Mouse (Mus musculus) left cerebral cortex, postnatal 25 days (tissue): ENCODE measurements around the gene Rp9. TPM values are rescaled to one million over a fixed set of nuclear protein-coding genes. Genes with fewer than 3 reads are reported as not detected.
"Not testable (repeated sequence)": the region's sequence is repeated elsewhere in the genome, so short reads cannot be mapped to it uniquely, and the experiment has no call there.

Experiments used
- DNase-seq, 2 experiments: peaks; one replicate each; pipeline ENCODE4 v3.0.0; 2022; ENCODE audit warnings: low spot score in 2 of 2, mixed read lengths in 1 of 2
- intact Hi-C: fragments of 180-260 bp; cut with DNase I; formaldehyde crosslinking; loops from one replicate; pipeline ENCODE4 v1.15.1; 2025
- total RNA-seq, 2 experiments: library from RNA; stranded (reverse); gene quantifications; 2 replicates each; pipeline ENCODE4 v1.2.3; 2021

The Rp9 gene
- total RNA-seq, 2 experiments from 2014 or later, result 40.0 to 40.1 TPM

DNA sequence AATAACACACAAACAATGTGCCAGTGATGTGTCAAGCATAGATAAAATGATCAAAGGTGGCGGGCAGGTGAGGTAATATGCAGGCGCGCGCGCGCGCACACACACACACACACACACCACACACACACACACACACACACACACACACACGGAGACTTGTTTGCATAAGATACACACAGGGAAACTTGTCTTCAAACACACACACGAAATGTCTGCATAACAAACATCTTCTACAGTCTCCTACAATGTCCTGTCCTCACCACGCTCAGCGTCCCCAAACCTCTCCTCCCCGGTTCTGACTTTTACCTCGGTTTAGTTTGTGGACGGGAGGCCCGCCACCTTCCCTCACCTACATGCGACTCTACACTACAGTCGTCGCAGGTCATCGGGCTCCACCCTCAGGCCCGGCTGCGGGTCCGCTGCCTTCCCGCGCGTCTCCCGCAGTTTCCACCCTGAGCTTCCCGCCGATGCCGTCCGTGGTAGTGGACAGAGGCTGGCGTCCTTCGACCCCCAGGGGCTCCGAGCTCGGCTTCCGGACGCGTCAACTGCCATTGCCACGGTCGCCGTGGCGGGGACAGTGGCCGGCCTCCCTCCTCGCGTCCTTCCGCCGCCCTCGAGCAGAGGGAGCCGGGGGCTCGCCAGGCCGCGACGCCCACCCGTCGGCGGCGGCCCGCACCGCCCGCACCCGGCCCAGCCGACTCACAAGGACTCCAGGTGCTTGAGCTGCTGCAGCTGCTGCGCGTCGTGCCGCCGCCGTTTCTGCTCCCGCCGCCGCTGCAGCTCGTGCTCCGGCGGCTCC, 2.0 kb downstream of the Rp9 start:
- peak; percentile 39 to 48 for DNase-seq
- intact Hi-C loops, result no loop called here

DNA sequence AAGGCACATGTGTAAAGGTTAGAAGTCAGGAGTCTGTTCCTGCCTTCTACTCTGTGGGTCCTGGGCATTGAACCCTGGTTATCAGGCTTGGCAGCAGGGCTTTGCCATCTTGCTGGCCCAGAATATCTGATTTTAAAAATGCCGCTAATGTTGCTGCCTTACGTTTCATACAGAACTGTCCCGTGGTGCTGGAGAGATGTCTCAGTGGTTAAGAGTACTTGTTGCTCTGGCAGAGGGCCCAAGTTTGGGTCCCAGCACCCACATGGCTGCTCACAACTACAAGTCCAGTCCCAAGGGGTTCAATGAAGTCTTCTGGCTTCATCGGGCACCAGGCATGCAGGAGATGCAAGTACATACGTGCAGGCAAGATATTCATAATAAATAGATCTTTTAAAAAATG, 3.3 kb downstream of the Rp9 start:
- DNase-seq, result no peak
- intact Hi-C loops, result no loop called here

DNA sequence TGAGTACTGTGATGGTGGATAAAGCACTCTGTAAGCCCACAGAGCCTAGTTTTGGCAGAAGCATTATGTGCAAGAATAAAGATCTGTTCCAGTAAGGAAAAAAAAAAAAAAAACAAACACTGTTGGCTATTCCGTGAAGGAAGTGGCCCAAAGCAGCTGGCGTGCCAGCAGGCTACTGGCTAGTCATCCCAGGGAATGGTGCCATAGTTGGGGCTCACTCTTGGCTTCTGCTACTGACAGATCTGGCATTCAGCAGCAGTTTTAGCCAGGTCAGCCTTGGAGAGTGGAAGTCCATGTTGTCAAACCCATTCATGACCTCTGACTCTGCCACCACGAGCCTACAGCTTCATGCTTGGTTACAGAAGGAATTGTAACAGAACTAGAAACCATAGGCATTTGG, 7.6 kb downstream of the Rp9 start:
- DNase-seq, result peak in 1 of 2 experiments; percentile 35
- intact Hi-C loops, result no loop called here

DNA sequence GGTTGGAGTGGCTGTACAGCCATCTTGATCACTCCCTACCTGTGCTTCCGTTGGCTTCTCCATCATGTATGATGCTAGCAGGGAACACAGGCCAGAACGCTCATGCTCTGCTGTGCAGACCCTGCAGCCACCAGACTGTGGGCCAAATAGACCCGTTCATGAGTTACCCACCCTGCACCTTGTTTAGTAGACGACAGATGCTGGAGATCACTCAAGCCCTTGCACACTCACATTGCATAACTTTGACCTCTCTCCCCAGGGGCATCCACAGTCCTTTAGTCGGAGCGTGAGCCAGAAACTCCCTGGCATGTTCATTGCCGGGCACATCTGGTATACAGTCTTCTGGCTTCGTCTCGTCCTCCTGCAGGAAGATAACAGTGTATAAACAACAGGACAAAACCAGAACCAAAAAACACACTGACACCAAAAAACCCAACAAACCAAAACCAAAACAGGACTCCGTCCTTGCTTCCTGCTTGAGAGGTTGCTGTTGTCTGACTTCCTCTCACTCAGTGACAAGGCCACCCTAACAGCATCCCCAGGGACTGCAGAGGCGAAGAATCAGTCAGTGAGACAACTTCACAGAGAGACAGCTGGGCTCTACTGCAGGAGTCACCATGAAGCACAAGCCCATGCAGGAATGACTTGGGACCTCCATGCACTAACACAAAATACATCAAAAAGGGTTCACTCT, 12.3 kb downstream of the Rp9 start:
- intact Hi-C loops, result no loop called here
- DNase-seq, result no peak

DNA sequence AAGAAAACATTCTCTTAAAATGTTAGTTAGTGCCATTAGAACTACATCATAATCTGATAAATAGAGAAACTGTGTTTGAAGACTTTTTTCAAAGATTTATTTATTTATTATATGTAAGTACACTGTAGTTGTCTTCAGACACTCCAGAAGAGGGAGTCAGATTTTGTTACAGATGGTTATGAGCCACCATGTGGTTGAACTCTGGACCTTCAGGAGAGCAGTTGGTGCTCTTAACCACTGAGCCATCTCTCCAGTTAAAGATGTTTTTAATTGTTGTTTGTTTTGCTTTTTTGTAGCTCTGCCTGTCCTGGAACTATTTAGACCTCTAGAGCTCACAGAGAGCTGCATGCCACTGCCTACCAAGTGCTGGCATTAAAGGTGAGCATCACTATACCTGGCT, 14.5 kb downstream of the Rp9 start:
- intact Hi-C loops, result no loop called here
- no peak for DNase-seq

DNA sequence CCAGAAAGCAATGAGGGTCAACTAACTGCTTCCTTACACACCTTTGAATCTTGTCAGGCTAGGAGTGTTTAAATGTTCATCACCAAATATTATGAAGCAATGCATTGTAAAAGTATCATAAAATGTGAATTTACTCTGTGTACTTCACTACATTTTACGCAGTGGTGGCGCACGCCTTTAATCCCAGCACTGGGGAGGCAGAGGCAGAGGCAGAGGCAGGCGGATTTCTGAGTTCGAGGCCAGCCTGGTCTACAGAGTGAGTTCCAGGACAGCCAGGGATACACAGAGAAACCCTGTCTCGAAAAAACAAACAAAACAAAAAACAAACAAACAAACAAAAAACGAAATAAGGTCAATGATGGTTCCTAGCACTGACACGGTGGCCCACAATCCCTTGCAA, 15.6 kb downstream of the Rp9 start, which contains the start of gene Gm17545:
Gene Gm17545 (plus strand): TSS at position 301 of the 400 bp plus-strand sequence.
- DNase-seq, intact Hi-C loops: not testable (repeated sequence)

DNA sequence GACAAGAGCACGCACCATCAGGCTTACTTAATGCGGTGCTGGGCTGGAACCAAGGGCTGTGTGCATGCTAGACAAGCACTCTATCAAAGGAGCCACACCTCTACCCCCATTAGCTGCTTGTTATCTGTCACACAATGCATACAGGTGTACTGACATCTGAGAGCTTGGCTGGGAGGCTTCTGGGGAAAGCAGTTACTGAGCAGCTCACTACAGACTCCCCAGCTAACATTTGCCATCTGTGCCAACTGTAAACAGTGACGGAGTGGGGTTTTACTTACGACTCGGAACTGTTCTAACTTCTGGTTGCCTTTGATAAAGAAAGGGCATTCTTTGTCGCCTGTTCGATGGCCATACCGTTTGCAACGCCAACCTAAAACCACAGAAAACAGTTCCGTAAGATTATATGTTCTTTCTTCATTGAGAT, 16.0 kb downstream of the Rp9 start:
- DNase-seq, result no peak
- intact Hi-C loops, result no loop called here

DNA sequence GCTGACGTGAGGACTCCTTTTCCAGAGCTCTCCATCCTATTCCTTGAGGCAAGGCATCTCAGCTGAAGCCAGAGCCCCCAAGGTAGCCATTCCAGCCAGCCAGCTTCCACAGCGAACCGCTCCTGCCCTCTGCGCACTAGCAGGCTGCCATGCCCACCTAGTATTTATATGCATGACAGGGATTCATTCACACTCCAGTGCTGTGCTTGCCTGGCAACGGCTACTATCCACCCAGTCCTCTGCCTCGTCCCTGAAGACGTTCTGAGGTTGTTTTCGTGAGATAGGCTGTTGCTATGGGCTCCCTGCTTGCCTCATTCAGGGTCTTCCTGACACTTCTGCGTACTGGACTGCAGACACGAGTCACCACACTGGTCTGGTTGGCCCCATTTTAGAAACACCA, 16.8 kb downstream of the Rp9 start:
- intact Hi-C loops, result no loop called here
- peak in 1 of 2 experiments; percentile 25 for DNase-seq

DNA sequence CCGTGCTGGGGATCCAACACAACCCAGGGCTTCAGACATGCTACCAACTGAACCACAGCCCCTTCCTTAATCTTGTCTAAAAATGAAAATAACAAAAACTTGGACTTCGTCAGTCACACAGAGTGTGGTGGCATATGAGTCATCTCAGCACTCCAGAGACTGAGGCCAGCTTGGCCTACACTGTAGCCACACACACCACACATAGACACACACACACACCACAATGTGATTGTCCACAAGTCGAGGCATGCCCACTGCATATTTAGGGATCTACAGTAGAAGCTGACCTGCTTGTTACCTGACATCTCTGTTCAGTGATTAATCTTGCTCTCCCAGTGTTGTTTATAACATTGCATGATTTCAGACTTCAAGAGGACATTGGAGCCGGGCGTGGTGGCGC, 20.3 kb downstream of the Rp9 start:
- intact Hi-C loops, result no loop called here
- peak in 1 of 2 experiments; percentile 47 for DNase-seq

DNA sequence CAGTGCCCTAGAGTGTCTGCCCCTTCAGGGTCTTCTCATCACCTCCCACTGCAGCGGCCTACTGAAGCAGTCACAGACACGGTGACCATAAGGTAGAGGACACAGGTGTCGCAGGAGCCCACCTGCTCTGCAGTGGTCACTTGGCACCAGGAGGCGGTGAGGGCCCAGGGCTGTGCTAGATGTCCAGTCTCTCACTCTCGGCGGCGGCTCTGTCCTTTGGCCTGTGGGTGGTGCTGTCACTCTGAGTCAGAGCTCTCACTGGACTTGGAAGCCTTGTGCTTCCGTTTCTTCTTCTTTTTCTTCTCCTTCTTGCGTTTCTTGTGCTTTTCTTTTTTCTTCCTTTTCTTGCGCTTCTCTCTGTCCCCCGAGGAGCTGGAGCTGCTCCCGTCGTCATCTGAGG, 21.1 kb downstream of the Rp9 start:
- intact Hi-C loops, result no loop called here

DNA sequence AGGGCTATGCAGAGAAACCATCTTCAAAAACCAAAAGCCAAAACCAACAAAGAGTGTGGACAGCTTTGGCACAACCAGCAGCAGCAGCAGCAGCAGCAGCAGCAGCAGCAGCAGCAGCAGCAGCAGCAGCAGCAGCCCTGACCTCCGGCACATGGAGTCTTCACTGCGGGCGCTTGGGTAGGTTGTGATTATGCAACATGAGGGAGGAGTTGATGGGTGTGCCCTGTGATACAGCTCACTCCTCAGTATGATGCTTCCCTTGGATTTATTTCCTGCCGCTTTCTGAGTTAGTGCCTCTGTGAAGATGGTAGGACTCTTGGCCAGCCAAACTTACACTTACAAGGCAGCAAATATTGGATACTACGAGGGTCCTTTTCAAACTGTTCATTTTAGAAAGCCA, 22.3 kb downstream of the Rp9 start:
- intact Hi-C loops, result no loop called here
- no peak for DNase-seq

More for the DNA sequence above, 21.1 kb downstream of the Rp9 start:
- DNase-seq, result no peak

DNA sequence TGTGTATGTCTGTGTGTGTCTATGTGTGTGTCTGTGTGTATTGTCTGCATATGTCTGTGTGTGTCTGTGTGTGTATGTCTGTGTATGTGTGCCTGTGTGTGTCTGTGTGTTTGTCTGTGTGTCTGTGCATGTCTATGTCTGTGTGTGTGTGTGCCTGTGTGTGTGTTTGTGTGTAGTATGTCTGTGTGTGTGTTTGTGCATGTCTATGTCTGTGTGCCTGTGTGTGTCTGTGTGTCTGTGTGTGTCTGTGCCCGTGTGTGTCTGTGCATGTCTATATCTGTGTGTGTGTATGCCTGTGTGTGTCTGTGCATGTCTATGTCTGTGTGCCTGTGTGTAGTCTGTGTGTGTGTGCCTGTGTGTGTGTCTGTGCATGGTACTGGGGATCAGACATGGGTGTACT, 24.4 kb downstream of the Rp9 start:
- DNase-seq, result no peak

DNA sequence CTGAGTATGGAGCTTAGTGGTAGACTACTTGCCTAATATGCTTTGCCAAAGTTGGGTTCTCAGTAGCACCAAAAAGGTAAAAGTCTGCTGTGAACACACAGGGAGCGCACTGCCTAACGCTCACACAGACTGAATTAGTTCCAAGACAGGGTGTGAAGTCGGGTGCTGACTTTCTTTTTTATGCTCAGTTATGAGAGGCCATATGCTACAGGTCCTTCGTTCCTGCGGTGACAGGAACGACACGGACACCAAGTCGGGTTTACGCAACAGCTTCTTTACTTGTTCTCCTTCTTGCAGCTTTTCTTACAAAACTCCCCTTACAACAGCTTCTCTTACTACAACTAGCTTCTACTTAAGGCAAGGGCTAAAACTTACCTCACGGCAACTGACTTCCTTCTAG, 26.4 kb downstream of the Rp9 start:
- no peak for DNase-seq
- intact Hi-C loops, result no loop called here

More for the DNA sequence above, 24.4 kb downstream of the Rp9 start:
- intact Hi-C loops, result no loop called here

DNA sequence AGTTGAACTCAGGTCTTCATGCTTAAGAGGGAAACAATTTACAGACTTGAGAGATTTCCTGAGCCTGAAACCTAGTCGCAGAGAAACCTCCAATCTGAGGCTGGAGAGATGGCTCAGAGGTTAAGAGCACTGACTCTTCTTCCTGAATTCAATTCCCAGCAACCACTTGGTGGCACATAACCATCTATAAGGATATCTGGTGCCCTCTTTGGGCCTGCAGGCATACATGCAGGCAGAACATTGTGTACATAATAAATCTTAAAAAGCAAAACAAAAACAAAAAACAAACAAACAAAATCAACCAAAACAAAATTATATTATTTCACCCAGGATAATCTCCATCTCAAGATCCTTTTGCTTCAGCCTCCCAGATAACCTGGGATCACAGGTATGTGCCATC, 30.7 kb downstream of the Rp9 start:
- intact Hi-C loops, result no loop called here
- no peak for DNase-seq

DNA sequence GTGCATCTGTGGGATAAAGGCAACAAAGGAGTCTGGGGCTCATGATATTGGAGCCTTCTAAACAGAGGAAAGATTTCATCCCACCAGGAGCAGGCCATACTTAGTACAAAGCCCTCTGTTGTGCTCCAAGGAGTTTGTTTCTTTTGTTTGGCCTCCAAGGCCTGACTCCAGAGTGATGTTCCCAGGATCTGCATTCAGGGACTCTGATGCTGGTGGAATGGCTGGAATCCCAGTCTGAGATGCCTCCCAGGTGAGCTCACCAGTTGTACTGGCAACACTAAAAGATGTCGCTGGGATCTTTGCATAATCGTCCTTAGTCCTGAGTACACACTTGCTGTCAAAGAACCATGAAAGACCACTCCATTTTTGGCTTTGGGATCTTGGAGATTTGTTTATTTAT, 35.4 kb downstream of the Rp9 start:
- DNase-seq, result no peak
- intact Hi-C loops, result no loop called here

DNA sequence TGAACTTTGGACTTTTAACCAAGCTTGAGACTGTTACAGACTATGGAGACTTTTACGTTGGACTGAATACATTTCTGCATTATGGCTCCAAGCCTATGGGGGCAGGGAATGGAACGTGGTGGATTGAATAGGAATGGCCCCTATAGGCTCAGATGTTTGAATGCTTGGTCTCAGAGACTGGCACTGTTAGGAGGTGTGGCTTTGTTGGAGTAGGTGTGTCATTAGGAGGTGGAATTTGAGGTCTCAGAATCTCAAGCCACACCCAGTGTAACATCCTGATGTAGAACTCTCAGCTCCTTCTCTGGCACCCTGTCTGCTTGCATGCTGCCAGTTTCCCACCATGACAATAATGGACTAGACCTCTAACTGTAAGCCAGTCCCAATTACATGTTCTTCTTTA, 36.3 kb downstream of the Rp9 start:
- intact Hi-C loops, result no loop called here
- no peak for DNase-seq

DNA sequence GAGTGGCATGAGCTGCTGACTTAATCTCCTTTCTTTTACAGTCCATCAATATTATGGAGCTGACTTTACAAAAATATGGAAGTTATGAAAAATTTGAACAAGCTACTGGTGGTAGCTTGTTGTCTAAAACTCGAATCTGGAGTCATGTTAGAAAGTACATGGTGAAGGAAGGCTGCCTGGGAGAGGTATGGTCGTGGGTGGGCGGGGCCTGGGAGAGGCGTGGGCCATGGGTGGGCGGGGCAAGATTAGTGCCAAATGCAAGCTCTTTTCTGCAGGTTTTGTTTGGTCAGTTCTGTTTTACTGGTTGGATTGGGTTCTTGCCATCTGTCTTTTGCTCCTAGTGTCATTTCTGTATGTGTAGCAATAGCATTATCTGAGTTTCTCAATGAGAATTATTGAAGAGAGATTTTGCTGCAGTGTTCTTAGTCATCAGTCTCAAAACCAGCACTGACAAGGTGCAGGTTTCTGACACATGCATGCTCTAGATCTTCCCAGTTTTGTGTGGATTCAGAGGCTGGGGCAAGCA, 39.2 kb downstream of the Rp9 start:
- no peak for DNase-seq
- intact Hi-C loops, result no loop called here

DNA sequence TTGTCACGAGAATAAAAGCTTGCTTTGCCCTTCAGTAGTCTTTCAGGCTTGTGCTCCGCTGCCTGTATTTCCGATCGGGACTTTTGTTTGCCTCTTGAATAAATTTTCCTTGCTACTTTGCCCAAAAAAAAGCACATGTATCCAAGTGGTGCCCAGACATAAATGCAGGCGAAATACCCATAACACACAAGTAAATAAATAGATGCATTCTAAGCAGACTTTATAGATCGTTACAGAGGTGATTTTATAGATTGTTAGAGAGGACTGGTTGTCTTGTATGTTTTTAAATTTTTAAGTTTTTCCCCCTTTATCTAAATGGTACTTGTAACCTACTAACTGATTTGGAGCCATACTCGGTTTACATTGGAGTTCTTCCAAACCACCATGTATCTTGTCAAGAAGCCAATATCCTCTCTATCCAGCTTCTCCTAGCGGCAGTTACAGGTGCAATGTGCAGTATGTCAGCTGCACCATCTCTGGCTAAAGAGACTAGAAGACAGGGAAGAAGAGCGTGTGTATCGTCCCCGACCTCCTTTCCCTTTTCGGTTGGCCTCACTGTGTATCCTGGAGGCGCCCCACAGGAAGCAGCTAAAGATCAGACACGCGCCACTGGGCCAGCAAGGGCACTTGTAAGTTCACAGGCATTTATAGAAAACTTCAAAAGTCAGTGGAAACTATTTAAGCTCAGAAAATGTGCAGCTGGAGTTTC, 39.9 kb downstream of the Rp9 start:
- DNase-seq, result no peak
- intact Hi-C loops, result no loop called here

DNA sequence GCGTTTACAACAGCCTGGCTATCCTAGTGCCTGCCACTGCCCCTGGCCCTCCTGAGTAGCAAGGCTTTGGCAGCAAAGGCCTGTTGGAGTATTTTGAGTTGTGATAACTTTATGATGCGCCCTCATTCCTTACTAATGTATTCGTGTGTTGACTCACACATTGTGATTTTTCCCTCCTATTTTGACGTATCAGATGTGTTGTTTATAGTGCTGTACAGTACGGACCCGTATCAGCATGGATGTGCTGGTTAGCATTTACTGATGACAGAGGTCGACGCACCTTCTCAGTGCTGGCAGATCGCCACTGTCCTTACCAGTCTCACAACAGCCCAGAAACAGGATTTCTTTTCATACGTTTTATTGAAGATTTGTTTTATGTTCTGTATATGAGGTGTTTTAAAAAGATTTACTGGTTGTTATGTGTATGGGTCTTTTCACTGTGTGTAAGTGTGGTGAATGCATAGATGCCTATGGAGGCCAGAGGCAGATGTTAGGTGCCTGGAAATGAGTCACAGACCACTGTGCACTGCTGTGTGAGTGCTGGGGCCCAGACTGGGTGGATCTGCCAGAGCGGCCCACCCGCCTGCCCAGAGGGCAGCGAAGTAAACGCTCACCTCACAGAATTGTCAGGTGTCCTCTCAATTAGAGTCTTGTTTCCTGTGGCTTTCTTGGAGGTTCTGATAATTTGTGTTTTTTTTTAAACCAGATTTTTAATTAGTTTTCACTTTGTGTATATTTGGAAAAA, 40.7 kb downstream of the Rp9 start:
- intact Hi-C loops, result no loop called here
- no peak for DNase-seq
